Mouse (Mus musculus) G1E-ER4 (cell line): Measurements from ENCODE around the gene Fxyd1. TPM values are rescaled to one million over a fixed set of nuclear protein-coding genes. Genes with fewer than 3 reads are reported as not detected.

Experiments used
- GATA1 ChIP-seq: IDR thresholded peaks from one replicate; pipeline ENCODE4 v1.8.0; 2012; ENCODE audit warnings: low read length, inconsistent platforms
- polyA plus RNA-seq: library from polyadenylated mRNA; stranded (reverse); fragments of >175 nt; gene quantifications from 2 replicates; pipeline ENCODE4 v1.2.3, GENCODE M21; 2012

Gene Fxyd1
- polyA plus RNA-seq, 1 experiment: not detected

GRCm38 (mm10) chr7:31012971-31013370 is 44.0 kb downstream of the Fxyd1 start:
- no peak for TF ChIP-seq GATA1

- TF ChIP-seq GATA1: no peak
Observed at GRCm38 (mm10) chr7:31008889-31009288, 48.1 kb downstream of the Fxyd1 start.

- TF ChIP-seq GATA1: no peak
Observed at GRCm38 (mm10) chr7:31008175-31008574, 48.8 kb downstream of the Fxyd1 start.

- TF ChIP-seq GATA1: no peak
Observed at GRCm38 (mm10) chr7:31007775-31008174, 49.2 kb downstream of the Fxyd1 start.

- TF ChIP-seq GATA1: no peak
Observed at GRCm38 (mm10) chr7:31002650-31003049, 54.3 kb downstream of the Fxyd1 start.

Other genes with a start within 250 kb of the Fxyd1 start
- gene Ffar2, start 233.4 kb downstream of the Fxyd1 start, polyA plus RNA-seq: not detected in 2 replicates
- not detected in 2 replicates for gene Ffar3, start 201.0 kb downstream of the Fxyd1 start, polyA plus RNA-seq
- not detected in 2 replicates for gene Ffar1, start 195.6 kb downstream of the Fxyd1 start, polyA plus RNA-seq
- not detected in 2 replicates for gene Cd22, start 176.9 kb downstream of the Fxyd1 start, polyA plus RNA-seq
- not detected in 2 replicates for gene Mag, start 142.3 kb downstream of the Fxyd1 start, polyA plus RNA-seq
- not detected in 2 replicates for gene Hamp2, start 132.5 kb downstream of the Fxyd1 start, polyA plus RNA-seq
- gene Hamp, start 113.2 kb downstream of the Fxyd1 start, polyA plus RNA-seq: not detected in 2 replicates
- gene Usf2, start 100.4 kb downstream of the Fxyd1 start, polyA plus RNA-seq: 162 and 181 TPM in 2 replicates
- not detected in 2 replicates for gene Lsr, start 83.7 kb downstream of the Fxyd1 start, polyA plus RNA-seq
- not detected in 2 replicates for gene Fam187b, start 83.4 kb downstream of the Fxyd1 start, polyA plus RNA-seq
- gene Fxyd5, start 14.7 kb downstream of the Fxyd1 start, polyA plus RNA-seq: 0.09 and 0.35 TPM in 2 replicates
- gene Fxyd7, start 5.7 kb downstream of the Fxyd1 start, polyA plus RNA-seq: not detected in 2 replicates
- gene Lgi4, start 2.1 kb upstream of the Fxyd1 start, polyA plus RNA-seq: not detected in 2 replicates
- not detected in 2 replicates for gene Fxyd3, start 19.5 kb upstream of the Fxyd1 start, polyA plus RNA-seq
- 0.16 and 0.21 TPM in 2 replicates for gene Hpn, start 58.1 kb upstream of the Fxyd1 start, polyA plus RNA-seq
- gene Scn1b, start 69.8 kb upstream of the Fxyd1 start, polyA plus RNA-seq: 0.11 and 0.17 TPM in 2 replicates
- gene Gramd1a, start 98.7 kb upstream of the Fxyd1 start, polyA plus RNA-seq: 89.7 and 102 TPM in 2 replicates
- gene Scgb2b2, start 233.3 kb upstream of the Fxyd1 start, polyA plus RNA-seq: not detected in 2 replicates
- not detected in 2 replicates for gene Scgb1b2, start 234.6 kb upstream of the Fxyd1 start, polyA plus RNA-seq